Mouse (Mus musculus): ENCODE measurements around the gene Retreg3.

DNA sequence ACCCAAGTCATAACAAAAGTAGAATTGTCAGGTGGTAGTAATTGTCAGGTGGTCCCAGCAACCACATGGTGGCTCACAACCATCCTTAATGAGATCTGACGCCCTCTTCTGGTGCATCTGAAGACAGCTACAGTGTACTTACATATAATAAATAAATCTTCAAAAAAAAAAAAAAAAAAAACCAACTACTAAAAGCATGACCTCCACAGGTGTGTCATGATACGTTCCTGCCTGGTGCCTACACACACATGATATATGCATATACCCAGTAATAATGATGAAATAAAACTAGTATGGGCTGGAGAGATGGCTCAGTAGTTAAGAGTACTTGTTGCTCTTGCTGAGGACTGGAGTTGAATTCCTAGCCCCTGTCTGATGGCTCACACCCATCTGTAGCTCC is 31.4 kb upstream of the Retreg3 start:
- TF ChIP-seq CTCF (IDR thresholded peaks at IDR 0.05; ENCODE audit: extremely low read depth, insufficient read depth, insufficient read length, insufficient replicate concordance) (no peak), POLR2A (IDR thresholded peaks at IDR 0.05; ENCODE audit: low read depth, low read length) (no peak)
